Mouse (Mus musculus) cortical plate, adult 2 months (tissue): ENCODE data around the gene Tiam2.

Experiments used
- CTCF ChIP-seq: fragments of 200-500 bp; IDR thresholded peaks from 2 replicates; pipeline ENCODE4 v1.5.1; 2011; ENCODE audit warnings: mild to moderate bottlenecking, control low read depth, low read length; ENCODE audit not compliant: insufficient read depth; ENCODE audit errors: extremely low read depth
- POLR2A ChIP-seq: fragments of 200-500 bp; IDR thresholded peaks from 2 replicates; pipeline ENCODE4 v1.6.1; 2011; ENCODE audit warnings: mild to moderate bottlenecking, low read length, control low read depth; ENCODE audit not compliant: insufficient read depth; ENCODE audit errors: extremely low read depth

DNA sequence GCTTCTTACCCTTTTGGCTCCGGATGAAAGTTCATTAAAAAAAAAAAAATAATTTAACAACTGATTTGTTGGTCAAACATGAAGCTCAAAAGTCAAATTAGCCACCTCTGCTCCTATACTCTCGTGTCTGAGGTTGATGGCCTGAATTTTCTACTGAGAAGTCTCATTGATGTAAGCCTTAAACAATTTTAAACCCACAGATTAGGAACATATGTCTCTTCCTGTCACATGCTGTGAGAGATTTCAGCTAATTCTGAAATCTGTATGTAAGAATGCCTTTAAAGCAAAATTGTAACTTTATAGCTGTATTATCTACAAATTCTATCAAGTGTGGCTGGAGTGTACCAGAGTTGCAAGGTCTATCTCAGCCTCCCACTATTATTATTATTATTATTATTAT, 46.1 kb upstream of the Tiam2 start:
- TF ChIP-seq CTCF (no peak), POLR2A (no peak)
